ENCODE assay signal across 9 mouse cellular contexts in the genomic region with DNA sequence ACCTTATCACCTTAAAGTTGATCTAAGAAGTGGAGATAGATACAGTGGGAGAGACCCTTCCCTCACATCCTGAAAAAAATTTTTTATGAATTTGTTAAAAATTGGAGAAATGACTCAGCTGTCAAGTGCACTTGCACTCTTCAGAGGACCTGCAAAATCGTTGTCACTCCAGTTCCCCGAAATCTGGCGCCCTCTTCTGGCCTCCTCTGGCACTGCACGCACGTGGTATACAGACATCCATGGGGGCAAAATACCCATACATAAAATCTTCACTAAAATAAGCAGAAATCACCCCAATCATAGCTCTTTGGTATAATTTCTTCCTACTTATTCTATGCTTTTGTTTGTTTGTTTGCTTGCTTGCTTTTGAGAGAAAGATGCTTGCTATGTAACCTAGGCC. TPM values are rescaled to one million over a fixed set of nuclear protein-coding genes. Genes with fewer than 3 reads are reported as not detected.
DNase-seq lines count a peak whose midpoint lies in the region; ATAC-seq and TF ChIP-seq lines count a peak whose summit lies in the region.
"Had no signal": no experiment of that assay in that cellular context is flagged by ENCODE, and none has a peak within 500 bp of the region (broad histone marks: within the 10 kb centered on the region; RNA-seq: fewer than 3 reads in every experiment).

No protein-coding gene starts in this region.

- no peak overlapping the region for H3K4me2 ChIP-seq in neural tube, embryonic 15.5 days
- H3K4me2 ChIP-seq: stomach, embryonic 15.5 days had no signal

- H3K9ac ChIP-seq in heart, adult 2 months (ENCODE audit: low read depth, low read length): no peak overlapping the region
- H3K9ac ChIP-seq in neural tube, embryonic 15.5 days (replicated peaks): no peak overlapping the region
- H3K9ac ChIP-seq: stomach, embryonic 15.5 days had no signal

- H3K9me3 ChIP-seq in neural tube, embryonic 15.5 days (replicated peaks): no peaks in the 10 kb centered on the region
- H3K9me3 ChIP-seq: stomach, embryonic 15.5 days had no signal

- DNase-seq in heart, adult 2 months: peak in 1 of 2 experiments; percentile 25
- no peak for DNase-seq in heart, adult 18-20 months
- peak; percentile 36 for DNase-seq in neural tube, embryonic 10.5 days (ENCODE audit: extremely low spot score, low spot score)
- DNase-seq in thymus, postnatal 25 days: peak; percentile 34
- no peak for DNase-seq in MN1 (ENCODE audit: low spot score)
- no peak for DNase-seq in kidney, postnatal 14 days

- intact Hi-C loops in heart, adult 2 months (cut with DNase I): loop anchor here (2.0 to 5.0 kb wide), 2 partner anchors 65 to 88 kb away; no protein-coding TSS in a partner anchor

- no peaks in the 10 kb centered on the region for H3K27me3 ChIP-seq in heart, adult 2 months (ENCODE audit: control insufficient read depth, insufficient read depth, low read length)
- H3K27me3 ChIP-seq in neural tube, embryonic 15.5 days (replicated peaks): no peaks in the 10 kb centered on the region
- H3K27me3 ChIP-seq: stomach, embryonic 15.5 days had no signal

- TF ChIP-seq CTCF in heart, adult 2 months (IDR thresholded peaks at IDR 0.05): peak; percentile 64
- TF ChIP-seq CTCF in embryonic fibroblast, embryonic 13.5 days (IDR thresholded peaks at IDR 0.05; ENCODE audit: borderline replicate concordance, insufficient read depth, low read length): 0 out of 2 replicates have a peak, but pooled peaks have one; percentile 24

- H3K4me1 ChIP-seq in heart, adult 2 months (ENCODE audit: control insufficient read depth, insufficient read depth, low read length): peaks cover 9% of the 10 kb centered on the region
- no peaks in the 10 kb centered on the region for H3K4me1 ChIP-seq in neural tube, embryonic 15.5 days
- no peaks in the 10 kb centered on the region for H3K4me1 ChIP-seq in embryonic fibroblast, embryonic 13.5 days (ENCODE audit: control insufficient read depth, insufficient read depth, low read length)
- H3K4me1 ChIP-seq: stomach, embryonic 15.5 days had no signal

- peaks cover 3% of the 10 kb centered on the region; the same call in 1 of the 2 replicates for H3K36me3 ChIP-seq in heart, adult 2 months (ENCODE audit: control insufficient read depth, insufficient read depth, low read length)
- H3K36me3 ChIP-seq in neural tube, embryonic 15.5 days: no peaks in the 10 kb centered on the region
- H3K36me3 ChIP-seq: stomach, embryonic 15.5 days had no signal

- no peak for TF ChIP-seq POLR2A in heart, adult 2 months (IDR thresholded peaks at IDR 0.05; ENCODE audit: insufficient read depth, low read depth, low read length)
- TF ChIP-seq POLR2A in embryonic fibroblast, embryonic 13.5 days (IDR thresholded peaks at IDR 0.05; ENCODE audit: low read depth, low read length): no peak

- no peak overlapping the region for H3K4me3 ChIP-seq in heart, adult 2 months
- no peak overlapping the region for H3K4me3 ChIP-seq in neural tube, embryonic 15.5 days (replicated peaks)
- H3K4me3 ChIP-seq in embryonic fibroblast, embryonic 13.5 days (ENCODE audit: insufficient read depth, low read length): no peak overlapping the region
- H3K4me3 ChIP-seq: stomach, embryonic 15.5 days had no signal

- no peaks in the 10 kb centered on the region for H3K79me2 ChIP-seq in heart, adult 2 months (replicated peaks; ENCODE audit: control insufficient read depth, insufficient read depth, low read length)

- H3K27ac ChIP-seq in heart, adult 2 months: no peak overlapping the region
- no peak overlapping the region for H3K27ac ChIP-seq in neural tube, embryonic 15.5 days (replicated peaks)
- H3K27ac ChIP-seq in embryonic fibroblast, embryonic 13.5 days (ENCODE audit: insufficient read depth, low read length): no peak overlapping the region
- H3K27ac ChIP-seq: stomach, embryonic 15.5 days had no signal

- TF ChIP-seq EP300 in heart, adult 2 months (IDR thresholded peaks at IDR 0.05; ENCODE audit: insufficient read depth, low read depth, low read length): no peak

- no peak for ATAC-seq in neural tube, embryonic 15.5 days (ENCODE audit: low FRiP score)

- WGBS in heart, adult 2 months: 63% methylated on average over 5 of the region's 5 CpGs
- WGBS in neural tube, embryonic 15.5 days: 67% methylated on average over 5 of the region's 5 CpGs

RNA-seq across cellular contexts. Expression of gene Slain2, which starts 20.1 kb away (rescaled TPM):
- total RNA-seq in heart, adult 2 months (2021): 100 to 1,000 TPM; 149 to 186 TPM
- polyA plus RNA-seq in heart, adult 2 months (2012; rRNA removed): 53.7 and 84.5 TPM in 2 replicates
- total RNA-seq in heart, adult 18-20 months (2021): 100 to 1,000 TPM; 138 to 147 TPM
- polyA plus RNA-seq in neural tube, embryonic 15.5 days (2015; fragmentation: Nextera tagmentation; extraction: Ambion mirVana): 15.0 and 15.3 TPM in 2 replicates
- 59.6 and 62.0 TPM in 2 replicates for polyA plus RNA-seq in embryonic fibroblast, embryonic 13.5 days (2011; ENCODE audit: insufficient read length, low read depth, missing spikeins)

RNA-seq across cellular contexts. Expression of gene Tec, which starts 25.7 kb away (rescaled TPM):
- total RNA-seq in heart, adult 2 months (2021): 10 to 100 TPM; 12.8 to 13.8 TPM
- 5.7 and 9.3 TPM in 2 replicates for polyA plus RNA-seq in heart, adult 2 months (2012; rRNA removed)
- 10 to 100 TPM; 15.0 to 16.8 TPM for total RNA-seq in heart, adult 18-20 months (2021)
- 8.8 and 11.5 TPM in 2 replicates for polyA plus RNA-seq in neural tube, embryonic 15.5 days (2015; fragmentation: Nextera tagmentation; extraction: Ambion mirVana)
- polyA plus RNA-seq in embryonic fibroblast, embryonic 13.5 days (2011; ENCODE audit: insufficient read length, low read depth, missing spikeins): 9.4 and 17.0 TPM in 2 replicates

Comparison
In these comparisons a context has a peak if more than half of its experiments do, and no peak if none do; other contexts are left out.
1. DNase-seq: peak in neural tube, embryonic 10.5 days (single experiment) and thymus, postnatal 25 days (single experiment); none in heart, adult 18-20 months (0 of 2), MN1 (single experiment) and kidney, postnatal 14 days (single experiment).